Mouse (Mus musculus) ES-E14 (cell line): Measurements from ENCODE around the gene Tnfsf12. TPM values are rescaled to one million over a fixed set of nuclear protein-coding genes. Genes with fewer than 3 reads are reported as not detected.

Source experiments
- DNase-seq: peaks from one replicate; pipeline ENCODE4 v3.0.0-alpha.2; 2013; ENCODE audit warnings: low read depth, low spot score
- H3K27ac ChIP-seq: 2 replicates; pipeline ENCODE4 v1.5.1; 2012; ENCODE audit warnings: low read depth, mild to moderate bottlenecking, low read length, moderate library complexity, mixed read lengths; ENCODE audit not compliant: poor library complexity, insufficient read depth, severe bottlenecking
- H3K36me3 ChIP-seq: 2 replicates; pipeline ENCODE4 v1.6.1; 2012; ENCODE audit warnings: mild to moderate bottlenecking, low read length, moderate library complexity, mixed read lengths; ENCODE audit not compliant: control insufficient read depth, poor library complexity, insufficient read depth, severe bottlenecking
- H3K4me1 ChIP-seq, 2 experiments: fragments of 150-350 bp in 1 of 2; sonication (generic) in 1 of 2; 2 replicates each; pipeline ENCODE4 v1.6.1; 2012; ENCODE audit warnings: low read length in 2 of 2, mild to moderate bottlenecking in 1 of 2, mixed read lengths in 1 of 2; ENCODE audit not compliant: control insufficient read depth in 2 of 2, insufficient read depth in 2 of 2, poor library complexity in 1 of 2
- H3K4me3 ChIP-seq, 2 experiments: fragments of 150-350 bp in 1 of 2; sonication (generic) in 1 of 2; 2 replicates each; pipeline ENCODE4 v1.5.1; 2012; ENCODE audit warnings: low read length in 2 of 2, low read depth in 1 of 2, mild to moderate bottlenecking in 1 of 2, mixed read lengths in 1 of 2; ENCODE audit not compliant: insufficient read depth in 1 of 2, poor library complexity in 1 of 2, severe bottlenecking in 1 of 2
- H3K9ac ChIP-seq: 2 replicates; pipeline ENCODE4 v1.6.1; 2012; ENCODE audit warnings: low read depth, mild to moderate bottlenecking, low read length, mixed read lengths; ENCODE audit not compliant: poor library complexity, insufficient read depth, severe bottlenecking
- H3K9me3 ChIP-seq: fragments of 150-350 bp; sonication (generic); 2 replicates; pipeline ENCODE4 v1.6.1; 2012; ENCODE audit warnings: low read depth, mild to moderate bottlenecking, low read length; ENCODE audit not compliant: control insufficient read depth, insufficient read depth
- CHD2 ChIP-seq: IDR thresholded peaks from 2 replicates; pipeline ENCODE4 v1.6.1; 2014; ENCODE audit warnings: mild to moderate bottlenecking, low read depth, low read length, inconsistent platforms
- HCFC1 ChIP-seq: IDR thresholded peaks from 2 replicates; pipeline ENCODE4 v1.6.1; 2012; ENCODE audit warnings: low read length, inconsistent platforms, borderline replicate concordance; ENCODE audit not compliant: insufficient read depth
- MAFK ChIP-seq: IDR thresholded peaks from 2 replicates; pipeline ENCODE4 v1.6.1; 2014; ENCODE audit warnings: mild to moderate bottlenecking, low read depth, low read length, inconsistent platforms; ENCODE audit not compliant: insufficient read depth
- ZC3H11A ChIP-seq: IDR thresholded peaks from 2 replicates; pipeline ENCODE4 v1.6.1; 2012; ENCODE audit warnings: low read depth, mild to moderate bottlenecking, inconsistent platforms, low read length, borderline replicate concordance
- ZNF384 ChIP-seq: IDR thresholded peaks from 2 replicates; pipeline ENCODE4 v1.6.1; 2012; ENCODE audit warnings: low read depth, low read length, inconsistent platforms
- in situ Hi-C, 2 experiments: fragments of 600-800 bp; cut with MboI; formaldehyde crosslinking; loops; one replicate each; pipeline ENCODE4 v1.15.1; 2025; ENCODE audit warnings: low sequenced_read_pairs in 2 of 2, inconsistent platforms in 1 of 2; ENCODE audit not compliant: unreplicated experiment in 2 of 2
- total RNA-seq: library from RNA; depleted of rRNA; stranded (reverse); fragments of 300-350 nt; gene quantifications from 2 replicates; pipeline ENCODE4 v1.2.3, GENCODE M21; 2012

The Tnfsf12 gene
- total RNA-seq, 1 experiment = 8.7 TPM

DNA sequence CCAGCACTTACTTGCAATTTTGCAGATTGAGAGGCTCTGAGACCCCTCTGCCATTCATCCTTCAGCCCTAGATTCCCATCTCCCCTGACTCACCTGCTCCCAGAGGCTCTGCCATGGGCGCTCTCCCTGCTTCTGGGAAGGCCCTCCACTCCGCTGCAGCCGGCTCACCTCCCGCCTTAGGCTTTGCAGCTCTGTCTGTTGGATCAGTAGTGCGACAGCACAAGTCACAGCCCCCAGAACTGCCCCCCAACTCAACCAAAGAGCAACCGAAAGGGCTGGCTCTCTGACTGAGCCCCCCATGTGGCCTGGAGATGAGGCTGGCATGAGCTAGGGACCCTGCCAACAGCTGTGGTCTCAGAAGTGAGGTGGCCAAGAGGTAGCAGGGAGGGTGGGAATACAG is 10.7 kb downstream of the Tnfsf12 start:
- H3K9me3 ChIP-seq = no peaks in the 10 kb centered on the region
- peaks cover 6 to 32% of the 10 kb centered on the region in 2 experiments for H3K4me1 ChIP-seq
- TF ChIP-seq HCFC1 = no peak
- peaks cover 4% of the 10 kb centered on the region for H3K36me3 ChIP-seq
- H3K4me3 ChIP-seq = peak overlapping the region; percentile 38 to 63
- DNase-seq = no peak
- peak overlapping the region; percentile 71 for H3K9ac ChIP-seq
- in situ Hi-C loops = no loop called here
- peak overlapping the region; percentile 42; the same call in 1 of the 2 replicates for H3K27ac ChIP-seq

- Histone ChIP-seq H3K9me3 (no peaks in the 10 kb centered on the region), H3K27ac (peak overlapping the region; percentile 33; the same call in 1 of the 2 replicates), H3K36me3 (peaks cover 8% of the 10 kb centered on the region), H3K4me3 (peak overlapping the region; percentile 38 to 63), H3K9ac (peak overlapping the region; percentile 71), H3K4me1 (peaks cover 4 to 28% of the 10 kb centered on the region in 2 experiments)
- DNase-seq = no peak
- in situ Hi-C loops = no loop called here
- TF ChIP-seq HCFC1 (no peak), CHD2 (no peak), MAFK (no peak), ZC3H11A (no peak), ZNF384 (no peak)
These were observed 11.4 kb downstream of the Tnfsf12 start for GRCm38 (mm10) chr11:69684128-69684745.

GRCm38 (mm10) chr11:69683576-69683975 is 12.1 kb downstream of the Tnfsf12 start:
- H3K4me3 ChIP-seq = peak overlapping the region in 1 of 2 experiments; percentile 63; a peak in 2 of 4 replicates
- peak overlapping the region; percentile 71 for H3K9ac ChIP-seq
- in situ Hi-C loops = no loop called here
- peaks cover 2 to 28% of the 10 kb centered on the region in 2 experiments for H3K4me1 ChIP-seq
- H3K36me3 ChIP-seq = peaks cover 11% of the 10 kb centered on the region
- DNase-seq = no peak
- peak overlapping the region; percentile 16; the same call in 1 of the 2 replicates for H3K27ac ChIP-seq
- H3K9me3 ChIP-seq = no peaks in the 10 kb centered on the region
- TF ChIP-seq ZNF384 (no peak), HCFC1 (no peak), ZC3H11A (no peak), CHD2 (no peak), MAFK (no peak)

DNA sequence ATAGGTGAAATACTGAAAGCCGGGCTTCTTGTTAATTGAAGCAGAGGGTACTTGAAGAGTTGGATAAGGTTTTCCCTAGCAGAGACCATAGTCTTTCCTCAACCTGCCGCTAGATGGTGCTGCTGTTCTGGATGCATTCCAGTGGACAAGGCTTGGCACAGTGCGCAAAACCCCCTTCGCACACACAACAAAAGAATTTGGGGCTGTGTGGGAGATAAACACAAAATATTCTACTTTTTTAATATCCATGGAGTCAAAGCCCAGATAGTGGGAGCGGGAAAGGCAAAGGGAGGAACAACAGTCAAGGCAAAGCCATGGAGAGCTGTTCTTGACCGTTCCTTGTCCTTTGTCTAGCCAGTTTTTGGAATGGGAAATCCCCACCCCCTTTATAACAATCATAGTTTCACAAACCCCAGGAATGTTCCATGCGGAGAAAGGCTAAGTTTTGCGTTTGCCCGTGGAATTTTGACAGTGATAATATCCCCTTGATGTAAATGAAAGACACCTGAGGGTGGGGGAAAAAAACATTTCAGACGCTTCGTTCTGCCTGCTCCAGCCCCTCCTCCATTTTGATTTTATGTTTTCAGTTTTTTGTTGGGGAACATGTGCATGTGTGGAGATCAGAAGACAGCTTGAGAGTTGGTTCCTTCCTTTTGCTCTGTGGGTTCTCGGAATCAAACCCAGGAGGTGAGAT is 12.7 kb downstream of the Tnfsf12 start:
- Histone ChIP-seq H3K27ac (peak overlapping the region; percentile 56; the same call in 1 of the 2 replicates), H3K36me3 (peaks cover 17% of the 10 kb centered on the region), H3K4me3 (peak overlapping the region; percentile 93 to 98), H3K4me1 (peaks cover 2 to 28% of the 10 kb centered on the region in 2 experiments), H3K9me3 (no peaks in the 10 kb centered on the region), H3K9ac (peak overlapping the region; percentile 76; the same call in 1 of the 2 replicates)
- DNase-seq = peak; percentile 93
- in situ Hi-C loops = no loop called here
- TF ChIP-seq CHD2 (no peak), ZNF384 (no peak), ZC3H11A (peak; percentile 81; the same call in 1 of the 2 replicates), MAFK (no peak), HCFC1 (peak; percentile 43; the same call in 1 of the 2 replicates)
